Mouse (Mus musculus): ENCODE results near the gene March1.

The March1 gene

DNA sequence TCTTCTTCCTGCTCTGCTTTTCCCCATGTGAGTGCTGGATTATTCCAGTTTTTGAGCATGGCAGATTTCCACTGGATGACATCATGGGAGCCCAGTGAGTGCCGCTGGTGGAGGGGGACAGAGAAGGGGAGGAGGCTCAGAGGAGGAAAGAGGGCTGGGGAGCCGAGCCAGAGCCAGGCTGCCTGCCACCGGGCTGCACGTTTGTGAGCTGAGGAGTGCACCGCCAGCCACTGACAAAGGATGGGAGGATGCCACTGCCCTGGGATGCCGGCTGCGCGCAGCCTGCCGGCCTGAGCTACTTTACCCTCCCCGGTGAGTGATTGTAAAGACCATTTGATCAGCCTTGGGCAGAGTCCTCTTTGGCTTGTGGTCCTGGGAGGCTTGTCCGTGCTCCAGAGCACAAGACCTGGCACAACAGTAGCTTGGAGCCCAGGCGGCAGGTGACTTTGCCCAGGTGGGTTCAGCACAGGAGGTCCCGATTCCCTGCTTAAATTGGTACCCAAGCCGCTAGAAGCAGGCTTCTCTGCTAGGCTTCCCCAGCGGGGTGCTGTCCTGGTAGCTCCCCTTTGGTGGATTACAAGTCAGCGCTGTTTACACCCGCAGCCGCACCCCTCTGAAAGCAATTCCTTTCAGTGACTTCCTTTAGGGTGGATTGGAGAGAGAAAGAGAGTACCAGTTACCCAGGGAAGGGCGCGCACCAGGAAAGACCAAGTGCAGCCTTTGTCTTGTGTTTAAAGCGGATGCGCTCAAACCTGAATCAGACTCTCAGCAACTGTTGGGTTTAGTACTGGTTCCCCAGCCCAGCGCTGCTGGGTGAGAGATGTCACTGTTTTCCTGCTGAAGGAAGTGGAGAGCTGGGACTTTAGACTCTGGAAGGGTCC, at the start of gene March1:
March1 (plus strand) TSS at position 30 of the 881 bp plus-strand sequence.
- DNase-seq (ENCODE audit: extremely low read depth, low read depth, low spot score) = no peak

DNA sequence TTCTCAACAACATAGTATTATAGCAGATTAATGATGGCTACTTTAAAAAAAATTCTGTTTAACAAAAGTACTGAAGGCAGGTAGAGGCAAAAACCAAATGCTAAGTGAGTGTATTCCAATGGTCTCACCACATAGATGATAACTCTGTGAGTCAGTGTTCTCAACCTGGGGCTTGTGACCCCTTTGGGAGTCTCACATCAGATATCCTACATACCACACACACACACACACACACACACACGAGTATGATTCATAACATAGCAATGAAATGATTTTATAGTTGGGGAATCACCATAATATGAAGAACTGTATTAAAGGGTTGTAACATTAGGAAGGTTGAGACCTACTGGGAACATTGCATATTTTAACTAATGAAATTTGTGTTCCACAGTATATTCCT, 30.8 kb upstream of the March1 start:
- DNase-seq (ENCODE audit: extremely low read depth, low read depth, low spot score) = no peak

DNA sequence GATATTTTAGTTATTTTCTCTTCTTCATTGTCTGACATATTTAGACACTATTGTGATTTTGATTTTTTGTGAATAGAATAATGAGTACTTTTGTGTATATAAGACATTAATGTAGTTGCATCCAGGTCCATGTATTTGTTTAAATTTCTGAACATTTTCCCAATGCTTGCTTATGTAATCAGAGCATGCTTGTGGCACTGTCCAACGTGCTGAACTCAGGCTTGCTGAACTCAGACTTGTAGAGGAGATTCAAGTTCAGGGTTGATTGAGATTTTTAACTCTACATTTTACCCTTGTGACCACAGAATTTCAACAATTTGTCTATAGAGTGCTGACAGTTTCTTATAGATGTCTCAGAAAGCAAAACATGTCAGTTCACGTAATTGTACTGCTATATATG, 14.5 kb upstream of the March1 start:
- DNase-seq (ENCODE audit: extremely low read depth, low read depth, low spot score) = no peak

DNA sequence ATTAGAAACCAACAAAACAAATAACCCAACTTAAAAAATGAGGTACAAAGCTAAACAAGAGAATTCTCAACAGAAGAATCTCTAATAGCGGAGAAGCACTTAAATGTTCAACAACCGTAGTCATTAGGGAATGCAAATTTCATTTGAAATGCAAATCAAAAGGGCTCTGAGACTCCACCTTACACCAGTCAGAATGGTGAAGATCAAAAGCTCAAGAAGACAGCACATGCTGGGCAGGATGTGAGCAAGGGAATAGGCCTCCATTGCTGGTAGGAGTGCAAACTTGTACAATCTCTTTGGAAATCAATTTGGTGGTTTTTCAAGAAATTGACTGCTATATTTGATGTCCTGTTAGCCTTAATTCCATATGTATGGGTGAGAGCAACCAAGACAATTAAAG, 8.2 kb upstream of the March1 start:
- no peak for DNase-seq (ENCODE audit: extremely low read depth, low read depth, low spot score)

DNA sequence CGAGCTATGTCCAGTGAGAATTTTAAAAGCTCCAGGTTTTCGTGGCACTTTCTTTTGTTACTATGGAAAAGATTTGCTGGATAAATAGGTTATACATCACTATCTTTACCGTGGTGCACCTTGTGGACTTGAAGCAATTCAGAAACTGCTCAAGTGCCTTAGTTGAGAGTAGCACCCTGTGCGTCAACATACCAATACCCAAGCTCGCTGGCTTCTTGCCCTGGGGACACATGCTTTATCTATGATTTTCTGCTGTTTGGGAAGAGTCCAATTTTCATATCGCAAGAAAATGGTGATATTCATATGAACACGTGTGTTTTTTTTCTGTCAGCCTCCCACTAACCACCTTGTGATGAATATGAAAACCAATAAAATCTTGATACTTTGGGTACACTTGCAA, 1.3 kb downstream of the March1 start:
- DNase-seq (ENCODE audit: extremely low read depth, low read depth, low spot score) = no peak

DNA sequence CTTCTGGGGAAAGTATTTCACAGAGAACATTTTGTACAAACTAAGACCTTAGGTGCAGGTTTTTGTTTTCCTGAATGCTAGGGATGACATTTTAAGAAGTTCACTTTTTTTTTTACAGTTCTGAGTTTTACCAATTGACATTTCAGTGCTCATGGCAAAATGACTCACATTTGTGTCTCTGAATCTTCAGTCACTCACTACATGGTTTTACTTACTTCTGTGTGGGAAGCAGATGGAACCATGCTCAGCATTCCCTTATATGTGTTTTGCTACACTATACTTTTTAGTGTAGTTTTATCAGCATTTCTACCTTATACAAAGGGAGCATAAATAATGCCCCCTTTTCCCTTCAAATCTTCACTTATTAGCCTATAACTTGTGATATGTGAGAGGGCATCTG, 27.2 kb downstream of the March1 start:
- no peak for DNase-seq (ENCODE audit: extremely low read depth, low read depth, low spot score)

DNA sequence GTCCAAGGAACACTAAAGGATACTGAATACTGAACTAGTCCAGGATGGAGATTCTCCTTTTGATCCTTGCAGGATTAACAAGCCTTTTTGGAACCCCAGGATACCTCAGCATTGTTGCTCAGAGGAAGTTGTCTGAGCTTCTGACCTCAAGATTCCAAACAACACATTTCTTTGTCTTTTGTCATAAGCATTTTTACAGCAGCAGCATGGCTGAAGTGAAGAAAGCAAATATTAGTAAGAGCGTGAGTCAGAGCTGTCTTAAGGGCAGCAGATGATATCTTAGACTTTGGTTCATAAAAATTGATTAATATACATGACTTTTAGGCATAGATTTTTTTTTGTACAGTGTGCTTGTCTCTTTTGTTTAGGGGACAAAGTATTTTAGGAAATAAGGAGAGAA, 27.8 kb downstream of the March1 start:
- no peak for DNase-seq (ENCODE audit: extremely low read depth, low read depth, low spot score)

DNA sequence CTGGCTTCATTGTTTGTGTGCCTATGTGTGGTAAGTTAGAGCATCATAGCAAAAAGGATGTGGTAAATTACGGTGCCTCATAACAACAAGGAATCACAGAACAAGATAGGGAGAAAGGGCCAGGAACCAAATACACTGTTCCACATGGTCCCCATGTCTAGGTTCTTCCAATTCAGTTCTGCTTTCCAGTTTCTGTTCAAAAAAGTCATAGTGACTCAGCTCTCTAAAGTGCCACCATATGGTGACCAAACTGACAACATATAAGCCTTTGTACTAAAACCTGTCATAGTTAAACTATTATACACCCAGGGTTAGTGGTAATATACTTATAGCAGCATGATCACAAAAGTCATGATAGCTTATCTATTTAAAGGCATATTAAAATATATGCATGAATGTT, 28.2 kb downstream of the March1 start:
- DNase-seq (ENCODE audit: extremely low read depth, low read depth, low spot score) = no peak

DNA sequence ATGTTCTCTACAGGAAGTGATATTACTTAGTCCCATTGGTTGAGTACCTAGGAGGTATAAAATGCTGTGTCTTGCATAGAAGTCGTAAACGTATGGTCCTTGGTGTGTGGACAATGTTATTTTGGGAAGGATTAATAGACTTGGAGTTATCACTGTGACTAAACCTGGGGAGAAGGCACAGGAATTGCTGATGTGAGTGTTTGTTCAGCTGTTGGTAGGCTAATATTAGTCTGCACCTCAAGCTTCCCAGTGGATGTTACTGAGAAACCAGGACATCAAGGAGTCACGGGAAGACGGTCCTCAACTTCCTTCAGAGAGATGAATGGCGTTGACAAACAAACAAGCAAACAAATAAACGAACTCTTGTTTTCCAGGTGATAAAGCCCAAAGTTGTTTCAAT, 38.2 kb downstream of the March1 start:
- no peak for DNase-seq (ENCODE audit: extremely low read depth, low read depth, low spot score)

DNA sequence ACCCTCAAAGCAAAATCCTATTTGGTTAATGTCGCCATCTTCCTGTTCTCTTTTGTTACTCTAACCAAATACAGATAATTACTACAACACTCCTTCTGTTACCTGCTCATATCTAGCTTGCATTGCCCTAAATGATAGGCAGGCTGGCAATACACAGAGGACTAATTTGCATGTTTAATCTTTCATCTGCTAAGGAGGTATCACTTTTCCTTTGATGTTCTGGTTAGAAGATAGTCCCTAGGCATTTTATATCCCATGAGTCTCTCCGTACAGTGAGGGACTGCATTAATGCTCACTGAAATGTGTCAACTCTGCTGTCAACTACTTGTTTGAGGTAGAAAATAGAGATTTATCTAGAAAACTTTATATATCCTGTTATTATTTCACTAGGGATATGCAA, 44.2 kb downstream of the March1 start:
- no peak for DNase-seq (ENCODE audit: extremely low read depth, low read depth, low spot score)

DNA sequence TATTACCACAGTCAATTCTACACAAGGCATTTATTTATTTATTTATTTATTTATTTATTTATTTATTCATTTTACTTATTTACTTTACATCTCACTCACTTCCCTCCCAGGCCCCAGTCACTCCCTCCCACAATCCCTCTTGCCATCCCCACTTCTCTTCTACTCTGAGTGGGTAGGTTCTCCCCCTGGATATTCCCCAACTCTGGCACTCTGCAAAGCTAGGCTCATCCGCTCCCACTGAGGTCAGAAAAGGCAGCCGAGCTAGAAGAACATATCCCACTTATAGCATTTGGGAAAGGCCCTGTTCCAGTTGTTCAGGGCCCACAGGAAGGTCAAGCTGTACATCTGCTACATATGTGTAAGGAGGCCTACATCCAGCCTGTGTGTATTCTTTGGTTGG, 48.1 kb downstream of the March1 start:
- no peak for DNase-seq (ENCODE audit: extremely low read depth, low read depth, low spot score)

DNA sequence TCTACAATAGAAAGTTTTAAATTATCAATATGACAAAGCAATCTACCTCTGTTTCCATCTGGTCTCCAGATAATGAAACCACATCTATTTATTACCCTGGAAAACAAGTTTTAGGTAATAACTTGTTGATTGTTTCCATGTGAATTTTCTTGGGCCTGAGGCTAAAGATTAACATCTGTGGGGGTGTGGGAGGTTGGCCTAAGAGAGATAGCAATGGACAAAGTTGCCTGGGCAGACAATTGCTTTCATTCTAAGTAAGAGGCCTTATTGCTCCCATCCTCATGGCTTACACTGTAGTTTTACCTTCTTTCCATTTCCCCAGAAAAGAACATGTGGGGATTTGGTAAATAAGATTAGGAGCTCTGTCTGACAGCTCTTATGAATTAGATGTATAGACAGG, 125.4 kb downstream of the March1 start:
- DNase-seq (ENCODE audit: extremely low read depth, low read depth, low spot score) = no peak

DNA sequence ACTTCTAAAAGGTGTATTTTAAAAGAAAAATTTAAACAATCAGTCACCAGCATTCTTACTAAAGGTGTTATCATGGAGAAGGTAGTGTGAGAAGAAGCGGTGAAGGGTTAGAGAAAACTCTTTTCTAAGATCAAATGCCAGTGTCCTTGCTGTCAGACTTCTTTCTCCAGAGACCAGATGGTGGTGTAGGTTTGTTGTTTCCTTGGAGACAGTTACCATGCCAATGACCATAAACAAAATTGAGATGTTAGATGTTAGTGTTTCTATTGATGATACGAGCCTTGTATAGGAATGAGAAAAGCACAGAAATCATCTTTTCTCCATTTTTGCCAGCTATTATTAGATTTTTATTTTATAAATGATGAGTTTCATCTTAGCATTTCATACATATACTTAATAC, 158.1 kb downstream of the March1 start:
- DNase-seq (ENCODE audit: extremely low read depth, low read depth, low spot score) = no peak

DNA sequence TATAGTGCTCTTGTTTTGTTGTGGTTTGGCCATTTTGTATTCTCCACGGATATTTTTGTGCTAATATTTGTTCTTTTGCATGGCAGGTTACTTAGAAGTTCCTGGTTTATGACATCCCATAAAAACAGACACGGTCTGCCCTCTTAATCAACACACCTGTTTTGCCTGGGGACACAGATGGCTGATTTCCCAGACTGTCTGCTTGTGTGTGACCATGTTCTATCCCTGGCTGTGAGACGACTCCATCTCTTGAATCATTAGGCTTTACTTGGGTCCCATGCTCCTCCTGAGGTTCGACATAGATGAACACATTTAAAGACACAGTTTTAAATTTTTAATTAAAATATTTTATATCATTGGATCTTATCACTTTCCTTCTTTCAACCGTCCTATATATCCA, 163.5 kb downstream of the March1 start:
- DNase-seq (ENCODE audit: extremely low read depth, low read depth, low spot score) = peak; percentile 3

DNA sequence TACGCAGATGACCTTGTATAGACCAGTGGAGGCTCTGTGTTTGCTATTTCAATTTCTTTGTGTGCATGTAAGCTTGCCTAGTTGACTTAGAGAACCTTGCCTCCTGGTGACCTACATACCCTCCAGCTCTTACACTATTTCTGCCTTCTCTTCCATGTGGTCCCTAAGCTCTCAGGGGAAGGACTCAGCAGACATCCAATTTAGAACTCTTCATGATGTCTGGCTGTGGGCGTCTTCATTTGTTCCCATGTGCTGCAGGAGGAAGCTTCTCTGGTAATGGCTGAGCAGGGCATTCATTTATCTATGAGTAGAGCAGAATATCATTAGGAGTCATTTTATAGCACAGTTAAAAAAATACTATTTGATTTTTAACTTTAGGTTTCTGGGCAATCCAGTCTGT, 195.3 kb downstream of the March1 start:
- DNase-seq (ENCODE audit: extremely low read depth, low read depth, low spot score) = no peak

DNA sequence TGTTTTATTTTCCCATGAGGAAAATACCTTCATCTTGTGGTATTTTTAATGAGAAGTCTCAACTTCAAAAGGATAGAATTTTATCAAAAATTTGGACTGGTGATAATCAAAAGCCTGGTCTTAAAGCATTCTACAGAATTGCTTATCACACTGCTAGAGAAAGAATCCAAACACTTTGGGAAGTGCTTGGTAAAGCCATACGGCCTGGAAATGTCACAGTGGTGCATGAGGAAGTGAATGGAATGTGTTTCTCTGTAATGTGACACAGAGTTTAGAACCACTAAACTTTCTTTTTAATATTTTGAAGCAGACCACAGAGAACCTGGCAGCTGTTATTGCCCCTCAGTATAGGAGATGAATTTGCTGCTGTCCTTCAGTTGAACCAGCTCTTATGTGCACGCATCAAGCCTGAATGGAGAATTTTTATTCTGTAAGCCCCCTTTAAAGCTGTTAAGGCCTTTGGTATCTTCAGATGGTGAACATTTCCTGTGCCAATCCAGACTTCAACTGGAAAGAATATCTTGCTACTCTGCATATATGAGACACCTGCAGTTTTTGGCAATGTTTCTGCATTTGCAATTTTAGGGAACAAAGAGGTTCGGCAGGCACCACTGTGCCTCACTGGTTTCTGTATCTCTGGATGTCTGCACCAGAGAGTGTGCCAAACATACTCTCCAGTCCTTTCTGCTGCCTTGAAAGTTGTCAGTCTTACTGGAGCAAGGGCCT, 304.8 kb downstream of the March1 start:
- DNase-seq (ENCODE audit: extremely low read depth, low read depth, low spot score) = no peak

DNA sequence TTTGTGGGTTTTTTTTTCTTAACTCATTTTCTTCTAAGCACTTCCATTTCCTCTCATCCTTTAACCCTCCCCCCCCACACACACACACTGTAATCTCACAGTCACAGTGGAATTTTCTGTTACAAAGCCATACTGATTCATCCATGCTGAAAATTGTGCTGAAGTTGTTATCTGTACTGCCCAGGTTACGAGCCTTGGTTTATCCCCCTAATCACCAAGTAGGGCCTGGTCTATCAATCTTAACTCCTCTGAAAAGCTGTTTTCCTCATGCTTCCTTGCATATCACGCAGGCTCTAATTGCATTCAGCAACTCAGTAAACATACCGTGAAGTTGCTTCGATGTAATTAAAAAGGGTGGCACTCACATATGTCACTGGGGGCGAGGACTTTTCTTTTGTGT, 339.2 kb downstream of the March1 start:
- no peak for DNase-seq (ENCODE audit: extremely low read depth, low read depth, low spot score)

DNA sequence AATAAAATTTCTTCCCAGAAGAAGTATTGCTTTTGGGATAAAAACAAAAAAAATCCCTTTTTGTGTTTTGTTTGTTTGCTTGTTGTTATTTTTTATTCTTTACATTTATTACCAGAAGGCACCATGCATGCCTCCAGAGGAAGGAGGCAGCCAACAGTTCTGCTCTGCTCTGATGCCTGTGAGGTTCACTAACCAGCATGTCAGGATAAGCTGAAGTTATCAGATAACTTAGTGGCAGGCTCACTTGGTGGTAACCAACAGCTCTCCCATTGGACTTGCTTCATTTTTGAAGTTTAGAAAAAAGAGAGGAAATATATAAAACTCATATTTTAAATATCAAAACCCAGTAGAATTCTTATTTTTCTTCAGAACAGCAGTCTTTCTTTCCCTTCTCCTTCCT, 339.8 kb downstream of the March1 start:
- no peak for DNase-seq (ENCODE audit: extremely low read depth, low read depth, low spot score)

DNA sequence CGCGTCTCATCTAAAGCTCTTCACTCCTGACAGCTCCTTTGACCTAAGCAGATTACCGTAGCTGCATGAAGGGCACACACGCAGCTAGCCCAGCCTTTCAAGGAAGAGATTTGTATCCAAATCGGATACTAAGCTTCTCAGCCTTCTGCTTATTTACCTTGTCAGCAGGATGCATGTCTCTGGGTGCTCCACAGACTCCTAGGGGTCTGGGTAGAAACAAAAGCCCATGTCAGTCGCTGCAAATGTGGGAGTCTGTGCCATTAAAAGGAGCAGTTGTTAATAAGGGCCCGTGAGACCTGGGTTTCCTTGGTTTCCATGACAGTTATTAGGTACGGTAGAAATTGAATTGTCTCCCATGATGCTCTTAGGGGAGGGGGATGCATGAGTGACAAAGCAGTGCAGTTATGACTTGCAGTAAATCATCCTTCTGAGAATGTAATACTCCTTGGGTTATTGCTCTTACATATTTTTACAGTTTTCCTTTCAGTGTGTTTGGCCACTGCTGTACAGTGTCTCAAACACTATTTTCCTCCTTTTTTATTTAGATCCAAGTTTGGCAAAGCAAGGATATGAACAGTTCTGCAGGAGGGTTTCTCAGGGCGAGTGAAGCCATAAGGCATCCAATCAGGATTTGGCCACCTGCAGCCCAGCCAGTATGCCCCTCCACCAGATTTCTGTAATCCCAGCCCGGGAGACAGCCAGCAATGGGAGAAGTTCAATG, 349.0 kb downstream of the March1 start:
- no peak for DNase-seq (ENCODE audit: extremely low read depth, low read depth, low spot score)

DNA sequence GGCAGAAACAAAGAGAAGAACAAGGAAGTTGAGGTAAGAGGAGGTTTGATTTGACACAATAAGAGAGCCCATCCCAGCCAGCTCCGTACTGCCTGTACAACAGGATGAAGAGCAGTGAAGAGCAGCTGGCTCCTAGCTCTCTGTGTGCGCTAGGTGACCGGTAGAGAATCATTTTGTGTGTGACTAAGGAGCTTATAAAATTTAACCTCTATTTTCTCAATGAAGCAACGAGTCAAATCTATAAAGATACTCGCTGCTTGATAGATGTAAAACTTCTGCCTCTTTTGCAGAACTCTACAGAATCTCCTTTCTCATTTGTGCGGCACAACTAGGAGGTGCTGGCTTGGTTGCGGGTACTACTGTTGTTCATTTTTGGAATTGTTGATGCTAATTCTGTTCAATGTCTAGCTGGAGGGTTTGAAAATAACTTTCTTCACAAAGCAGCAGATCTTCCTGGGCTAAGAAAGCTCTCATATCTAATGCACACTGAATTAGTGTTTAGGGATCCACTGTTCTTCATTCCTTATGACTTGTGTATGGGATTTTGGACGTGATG, 349.6 kb downstream of the March1 start:
- DNase-seq (ENCODE audit: extremely low read depth, low read depth, low spot score) = no peak

DNA sequence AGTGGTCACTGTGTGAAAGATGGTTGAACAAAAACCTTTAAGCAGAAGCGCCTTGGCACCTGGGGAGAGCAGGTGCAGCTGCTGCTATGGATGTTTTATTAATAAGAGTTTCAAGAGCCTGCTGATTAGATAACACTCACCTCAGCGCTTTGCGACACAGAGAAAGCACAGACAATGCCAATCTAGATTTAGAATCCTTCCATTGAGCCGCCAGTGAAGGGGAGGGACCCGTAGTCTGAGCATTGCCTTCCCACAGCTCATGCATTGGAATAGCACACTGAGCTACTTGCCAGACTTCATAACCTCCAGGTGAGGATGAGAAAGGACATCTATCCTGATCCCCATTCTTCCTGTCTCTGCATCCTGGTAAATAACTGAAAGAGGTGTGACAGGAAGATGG, 359.2 kb downstream of the March1 start:
- no peak for DNase-seq (ENCODE audit: extremely low read depth, low read depth, low spot score)

DNA sequence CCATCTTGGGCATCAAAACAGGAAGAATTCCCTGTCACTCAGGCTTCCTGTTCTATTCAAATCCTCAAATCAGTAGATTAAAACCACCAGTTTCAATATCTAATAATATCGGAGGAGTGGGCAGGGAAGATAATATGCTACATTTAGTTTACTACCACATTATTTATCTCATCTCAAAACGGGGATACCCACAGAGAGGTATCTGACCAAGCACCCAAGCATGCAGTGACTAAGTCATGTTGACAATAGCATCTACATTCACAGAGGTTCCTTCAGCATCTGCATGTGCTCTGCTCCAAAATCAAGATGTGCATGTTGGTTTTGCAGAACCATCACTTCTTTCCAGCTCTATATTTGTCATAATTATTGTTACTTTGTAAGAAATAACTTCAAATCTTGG, 364.3 kb downstream of the March1 start:
- no peak for DNase-seq (ENCODE audit: extremely low read depth, low read depth, low spot score)

Data from fat pad, adult 2 months (tissue).